In genomic region chr4:72014221-72014850, GRCm38 (mm10) we compare ENCODE assay signal across 16 mouse cellular contexts.
A peak's percentile ranks its signal among the peaks of the same experiment; 100 is the strongest.
DNase-seq lines count a peak whose midpoint lies in the region; ATAC-seq and TF ChIP-seq lines count a peak whose summit lies in the region.
"Had no signal": no experiment of that assay in that cellular context is flagged by ENCODE, and none has a peak within 500 bp of the region (broad histone marks: within the 10 kb centered on the region; RNA-seq: fewer than 3 reads in every experiment).

No protein-coding gene starts in this region.

- H3K9me3 ChIP-seq in forebrain, postnatal 0 days (ENCODE audit: low read length): no peaks in the 10 kb centered on the region
- H3K9me3 ChIP-seq in forebrain, embryonic 12.5 days: no peaks in the 10 kb centered on the region
- no peaks in the 10 kb centered on the region for H3K9me3 ChIP-seq in limb, embryonic 15.5 days
- no peaks in the 10 kb centered on the region for H3K9me3 ChIP-seq in limb, embryonic 10.5 days (replicated peaks)
- H3K9me3 ChIP-seq in forebrain, embryonic 15.5 days: no peaks in the 10 kb centered on the region
- H3K9me3 ChIP-seq: hindbrain, embryonic 12.5 days; neural tube, embryonic 13.5 days had no signal

- no peak overlapping the region for H3K9ac ChIP-seq in forebrain, postnatal 0 days
- no peak overlapping the region for H3K9ac ChIP-seq in forebrain, embryonic 12.5 days
- no peak overlapping the region for H3K9ac ChIP-seq in limb, embryonic 15.5 days
- H3K9ac ChIP-seq in forebrain, embryonic 15.5 days (replicated peaks): no peak overlapping the region
- H3K9ac ChIP-seq: hindbrain, embryonic 12.5 days; neural tube, embryonic 13.5 days had no signal

- no peak overlapping the region for H3K4me2 ChIP-seq in forebrain, postnatal 0 days (ENCODE audit: low read depth)
- no peak overlapping the region for H3K4me2 ChIP-seq in forebrain, embryonic 12.5 days
- no peak overlapping the region for H3K4me2 ChIP-seq in limb, embryonic 15.5 days
- no peak overlapping the region for H3K4me2 ChIP-seq in forebrain, embryonic 15.5 days (replicated peaks)
- H3K4me2 ChIP-seq: hindbrain, embryonic 12.5 days; midbrain, embryonic 11.5 days; neural tube, embryonic 13.5 days had no signal

- no peaks in the 10 kb centered on the region for H3K36me3 ChIP-seq in forebrain, postnatal 0 days (ENCODE audit: insufficient read depth)
- H3K36me3 ChIP-seq in forebrain, embryonic 12.5 days (replicated peaks): no peaks in the 10 kb centered on the region
- H3K36me3 ChIP-seq in limb, embryonic 15.5 days: no peaks in the 10 kb centered on the region
- no peaks in the 10 kb centered on the region for H3K36me3 ChIP-seq in limb, embryonic 10.5 days
- H3K36me3 ChIP-seq in forebrain, embryonic 15.5 days: no peaks in the 10 kb centered on the region
- H3K36me3 ChIP-seq: G1E; hindbrain, embryonic 12.5 days; neural tube, embryonic 13.5 days had no signal

- H3K27me3 ChIP-seq in forebrain, postnatal 0 days (ENCODE audit: insufficient read depth, low read length): no peaks in the 10 kb centered on the region
- no peaks in the 10 kb centered on the region for H3K27me3 ChIP-seq in forebrain, embryonic 12.5 days
- H3K27me3 ChIP-seq in limb, embryonic 15.5 days: no peaks in the 10 kb centered on the region
- no peaks in the 10 kb centered on the region for H3K27me3 ChIP-seq in limb, embryonic 10.5 days (ENCODE audit: low read depth, poor library complexity, severe bottlenecking)
- H3K27me3 ChIP-seq in forebrain, embryonic 15.5 days: no peaks in the 10 kb centered on the region
- H3K27me3 ChIP-seq: hindbrain, embryonic 12.5 days; neural tube, embryonic 13.5 days had no signal

- peak; percentile 73 for ATAC-seq in forebrain, postnatal 0 days
- no peak for ATAC-seq in forebrain, embryonic 12.5 days (ENCODE audit: low FRiP score)
- no peak for ATAC-seq in limb, embryonic 15.5 days (ENCODE audit: insufficient number of reproducible peaks, low FRiP score, low TSS enrichment, low read depth)
- no peak for ATAC-seq in forebrain, embryonic 15.5 days (replicated peaks)
- ATAC-seq: CD4-positive, CD25-positive, alpha-beta regulatory T cell, adult 4 months; forebrain, embryonic 16.5 days had no signal

- no peaks in the 10 kb centered on the region for H3K4me1 ChIP-seq in forebrain, postnatal 0 days (ENCODE audit: insufficient read depth)
- no peaks in the 10 kb centered on the region for H3K4me1 ChIP-seq in forebrain, embryonic 12.5 days
- H3K4me1 ChIP-seq in limb, embryonic 15.5 days: no peaks in the 10 kb centered on the region
- H3K4me1 ChIP-seq in limb, embryonic 10.5 days: no peaks in the 10 kb centered on the region
- no peaks in the 10 kb centered on the region for H3K4me1 ChIP-seq in forebrain, embryonic 15.5 days
- H3K4me1 ChIP-seq: hindbrain, embryonic 12.5 days; neural tube, embryonic 13.5 days had no signal

- no peak for TF ChIP-seq CTCF in forebrain, postnatal 0 days (IDR thresholded peaks at IDR 0.05; ENCODE audit: low read depth)

- H3K27ac ChIP-seq in forebrain, postnatal 0 days (ENCODE audit: low read depth, low read length): no peak overlapping the region
- H3K27ac ChIP-seq in forebrain, embryonic 12.5 days: no peak overlapping the region
- 0 out of 2 replicates have a peak overlapping the region, but pooled peaks have one; percentile 12 for H3K27ac ChIP-seq in limb, embryonic 15.5 days
- H3K27ac ChIP-seq in limb, embryonic 10.5 days: no peak overlapping the region
- H3K27ac ChIP-seq in forebrain, embryonic 15.5 days (replicated peaks): no peak overlapping the region
- H3K27ac ChIP-seq: hindbrain, embryonic 12.5 days; neural tube, embryonic 13.5 days had no signal

- WGBS in forebrain, postnatal 0 days: 68% methylated on average over 2 of the region's 2 CpGs
- WGBS in forebrain, embryonic 12.5 days: 86% methylated on average over 2 of the region's 2 CpGs
- WGBS in limb, embryonic 15.5 days: 50% methylated on average over 2 of the region's 2 CpGs
- 80% methylated on average over 2 of the region's 2 CpGs for WGBS in limb, embryonic 10.5 days
- WGBS in forebrain, embryonic 15.5 days: 77% methylated on average over 2 of the region's 2 CpGs

- peak; percentile 34 for DNase-seq in forebrain, postnatal 0 days
- DNase-seq in limb, embryonic 10.5 days (ENCODE audit: low spot score): no peak
- DNase-seq in fat pad, adult 2 months (ENCODE audit: extremely low read depth, low read depth, low spot score): peak; percentile 31
- DNase-seq in skeletal muscle tissue, adult 2 months (ENCODE audit: low read depth, low spot score): peak; percentile 47
- no peak for DNase-seq in embryo, embryonic 10 days (ENCODE audit: low spot score)
- DNase-seq: cerebellum, adult 11 months; lung, postnatal 4 days had no signal

- no peak overlapping the region for H3K4me3 ChIP-seq in forebrain, postnatal 0 days (ENCODE audit: low read depth, low read length)
- no peak overlapping the region for H3K4me3 ChIP-seq in forebrain, embryonic 12.5 days (replicated peaks)
- no peak overlapping the region for H3K4me3 ChIP-seq in limb, embryonic 15.5 days
- H3K4me3 ChIP-seq in limb, embryonic 10.5 days: no peak overlapping the region
- no peak overlapping the region for H3K4me3 ChIP-seq in forebrain, embryonic 15.5 days
- H3K4me3 ChIP-seq: hindbrain, embryonic 12.5 days; neural tube, embryonic 13.5 days had no signal

Comparison
In these comparisons a context has a peak if more than half of its experiments do, and no peak if none do; other contexts are left out.
1. DNase-seq: peak in forebrain, postnatal 0 days (single experiment), fat pad, adult 2 months (single experiment) and skeletal muscle tissue, adult 2 months (single experiment); none in limb, embryonic 10.5 days (single experiment) and embryo, embryonic 10 days (single experiment).